Mouse (Mus musculus) heart, adult 8-10 months (tissue): ENCODE data around the gene Olfr706. TPM values are rescaled to one million over a fixed set of nuclear protein-coding genes. Genes with fewer than 3 reads are reported as not detected.
"Not testable (repeated sequence)": the region's sequence is repeated elsewhere in the genome, so short reads cannot be mapped to it uniquely, and the experiment has no call there.

Experiments
- DNase-seq: peaks from one replicate; pipeline ENCODE4 v3.0.0; 2022; ENCODE audit warnings: low spot score
- total RNA-seq, 4 experiments: library from RNA; stranded (reverse); gene quantifications; 2 replicates each; pipeline ENCODE4 v1.2.4; 2022

Gene Olfr706
- total RNA-seq = not detected

- no peak for DNase-seq
These were observed at the start of gene Olfr706 for GRCm38 (mm10) chr7:106888062-106888461. Olfr706 (minus strand) TSS chr7:106888162.

DNA sequence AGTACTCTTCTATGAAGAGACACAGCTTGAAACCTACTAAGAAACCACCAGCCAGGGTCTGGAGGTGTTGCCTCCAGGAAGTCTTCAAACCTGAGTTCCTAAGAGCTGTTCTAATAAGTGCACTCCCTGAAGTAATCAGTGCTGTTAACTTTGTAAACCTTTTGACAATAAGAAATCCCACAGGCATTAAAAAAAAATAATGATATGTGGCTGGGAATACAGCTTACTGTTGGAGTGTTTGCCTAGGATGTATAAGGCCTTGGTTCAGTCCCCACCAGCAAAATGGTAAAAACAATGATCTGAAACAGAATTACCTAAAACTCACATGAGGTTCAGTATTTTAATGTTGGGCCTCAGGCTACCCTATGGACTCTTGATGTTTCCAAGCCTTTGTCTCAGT lies 44.2 kb upstream of the Olfr706 start, which contains the start of gene Olfr709-ps1:
Olfr709-ps1 (minus strand) TSS at position 101 of the 400 bp plus-strand sequence.
- no peak for DNase-seq

- not testable (repeated sequence) for DNase-seq
These were observed 33.0 kb upstream of the Olfr706 start for GRCm38 (mm10) chr7:106920961-106921360.

DNA sequence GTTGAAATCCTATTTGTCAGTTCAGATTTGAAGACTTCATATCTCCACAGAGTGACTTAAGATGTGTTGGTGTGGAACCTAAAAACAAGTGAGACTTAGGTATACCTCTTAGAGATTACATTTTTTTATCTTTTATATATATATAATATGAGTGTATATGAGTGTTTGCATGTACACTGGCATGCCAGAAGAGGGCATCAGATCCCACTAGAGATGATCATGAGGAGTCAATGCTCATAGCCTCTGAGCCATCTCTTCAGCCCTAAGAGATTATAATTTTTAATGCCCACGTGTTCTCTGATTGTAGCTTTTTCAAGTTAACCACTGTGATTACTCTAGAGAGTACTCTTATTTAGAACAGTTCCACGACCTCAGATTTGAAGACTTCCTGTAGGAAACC lies 19.7 kb upstream of the Olfr706 start, which contains the start of gene Olfr1532-ps1:
Olfr1532-ps1 (plus strand) TSS at position 326 of the 400 bp plus-strand sequence.
- no peak for DNase-seq

DNA sequence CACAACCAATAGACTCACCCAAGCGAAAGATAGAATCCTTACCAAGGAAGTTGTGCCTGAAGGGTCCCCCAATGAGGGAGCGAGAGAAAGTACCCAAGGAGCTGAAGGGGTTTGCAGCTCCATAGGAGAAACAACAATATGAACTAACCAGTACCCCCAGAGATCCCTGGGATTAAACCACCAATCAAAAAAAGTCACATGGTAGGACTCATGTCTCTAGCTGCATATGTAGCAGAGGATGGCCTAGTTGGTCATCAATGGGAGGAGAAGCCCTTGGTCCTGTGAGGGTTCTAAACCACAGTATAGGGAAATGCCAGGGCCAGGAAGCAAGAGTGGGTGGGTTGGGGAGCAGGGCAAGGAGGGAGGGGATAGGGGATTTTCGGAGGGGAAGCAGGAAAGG lies 13.2 kb upstream of the Olfr706 start, which contains the start of gene Olfr707:
Olfr707 (minus strand) TSS at position 101 of the 400 bp plus-strand sequence.
- not testable (repeated sequence) for DNase-seq

- DNase-seq = no peak
These were observed 11.2 kb downstream of the Olfr706 start, which contains the start of gene Olfr705 for GRCm38 (mm10) chr7:106876791-106877190. Olfr705 (minus strand) TSS chr7:106876891.

- DNase-seq = no peak
These were observed 25.1 kb downstream of the Olfr706 start, which contains the start of gene Olfr704 for GRCm38 (mm10) chr7:106862885-106863284. Olfr704 (plus strand) TSS chr7:106863185.

GRCm38 (mm10) chr7:106843060-106843459 lies 44.9 kb downstream of the Olfr706 start, which contains the start of gene Olfr703:
Olfr703 (plus strand) TSS chr7:106843360.
- no peak for DNase-seq

GRCm38 (mm10) chr7:106833793-106834192 lies 54.2 kb downstream of the Olfr706 start, which contains the start of gene Olfr702:
Olfr702 (minus strand) TSS chr7:106833893.
- no peak for DNase-seq

Other genes starting within 250 kb of the Olfr706 start
- not detected for gene Olfr693, start 207.6 kb downstream of the Olfr706 start, total RNA-seq
- not detected for gene Olfr694, start 196.3 kb downstream of the Olfr706 start, total RNA-seq
- gene Olfr695, start 171.8 kb downstream of the Olfr706 start, total RNA-seq = not detected
- not detected for gene Olfr697, start 145.7 kb downstream of the Olfr706 start, total RNA-seq
- not detected for gene Olfr698, start 132.8 kb downstream of the Olfr706 start, total RNA-seq
- gene Olfr699, start 95.0 kb downstream of the Olfr706 start, total RNA-seq = not detected
- not detected for gene Olfr700, start 79.3 kb downstream of the Olfr706 start, total RNA-seq
- gene Olfr701, start 74.0 kb downstream of the Olfr706 start, total RNA-seq = not detected
- not detected for gene Olfr702, start 54.3 kb downstream of the Olfr706 start, total RNA-seq
- gene Olfr703, start 44.8 kb downstream of the Olfr706 start, total RNA-seq = not detected
- not detected for gene Olfr704, start 25.0 kb downstream of the Olfr706 start, total RNA-seq
- not detected for gene Olfr705, start 11.3 kb downstream of the Olfr706 start, total RNA-seq
- gene Olfr707, start 13.1 kb upstream of the Olfr706 start, total RNA-seq = not detected
- gene Olfr1532-ps1, start 19.8 kb upstream of the Olfr706 start, total RNA-seq = not detected
- gene Olfr709-ps1, start 44.1 kb upstream of the Olfr706 start, total RNA-seq = not detected
- not detected for gene Olfr710, start 60.1 kb upstream of the Olfr706 start, total RNA-seq
- not detected for gene Olfr6, start 75.8 kb upstream of the Olfr706 start, total RNA-seq
- gene Olfr711, start 87.3 kb upstream of the Olfr706 start, total RNA-seq = not detected
- not detected for gene Olfr2, start 117.9 kb upstream of the Olfr706 start, total RNA-seq
- not detected for gene Olfr713, start 143.0 kb upstream of the Olfr706 start, total RNA-seq
- gene Olfr714, start 182.8 kb upstream of the Olfr706 start, total RNA-seq = not detected
- gene Olfr17, start 205.1 kb upstream of the Olfr706 start, total RNA-seq = not detected
- not detected for gene Olfr715b, start 222.2 kb upstream of the Olfr706 start, total RNA-seq
- not detected for gene Olfr715, start 242.9 kb upstream of the Olfr706 start, total RNA-seq